Mouse (Mus musculus): ENCODE measurements around the gene Arrdc5.

Gene Arrdc5

GRCm38 (mm10) chr17:56300186-56300585 is at the start of gene Arrdc5:
Gene Arrdc5 (minus strand): TSS chr17:56300286.
- no peak for DNase-seq (ENCODE audit: low spot score in 2 of 2)

GRCm38 (mm10) chr17:56348586-56348985 is 48.5 kb upstream of the Arrdc5 start:
- no peak for DNase-seq (ENCODE audit: low spot score in 2 of 2)

- DNase-seq (ENCODE audit: low spot score in 2 of 2) = no peak
These were observed 48.0 kb upstream of the Arrdc5 start for GRCm38 (mm10) chr17:56348128-56348527.

- DNase-seq (ENCODE audit: low spot score in 2 of 2) = no peak
These were observed 45.3 kb upstream of the Arrdc5 start for GRCm38 (mm10) chr17:56345364-56345763.

GRCm38 (mm10) chr17:56343466-56343865 is 43.4 kb upstream of the Arrdc5 start:
- no peak for DNase-seq (ENCODE audit: low spot score in 2 of 2)

GRCm38 (mm10) chr17:56340717-56341116 is 40.6 kb upstream of the Arrdc5 start:
- no peak for DNase-seq (ENCODE audit: low spot score in 2 of 2)

GRCm38 (mm10) chr17:56338909-56339308 is 38.8 kb upstream of the Arrdc5 start:
- DNase-seq (ENCODE audit: low spot score in 2 of 2) = no peak

- DNase-seq (ENCODE audit: low spot score in 2 of 2) = no peak
These were observed 37.7 kb upstream of the Arrdc5 start for GRCm38 (mm10) chr17:56337791-56338190.

GRCm38 (mm10) chr17:56337190-56337589 is 37.1 kb upstream of the Arrdc5 start:
- peak in 1 of 2 experiments; percentile 52 for DNase-seq (ENCODE audit: low spot score in 2 of 2)

GRCm38 (mm10) chr17:56332987-56333386 is 32.9 kb upstream of the Arrdc5 start:
- DNase-seq (ENCODE audit: low spot score in 2 of 2) = no peak

GRCm38 (mm10) chr17:56331256-56331655 is 31.2 kb upstream of the Arrdc5 start:
- DNase-seq (ENCODE audit: low spot score in 2 of 2) = no peak

GRCm38 (mm10) chr17:56330345-56330744 is 30.3 kb upstream of the Arrdc5 start:
- DNase-seq (ENCODE audit: low spot score in 2 of 2) = no peak

- DNase-seq (ENCODE audit: low spot score in 2 of 2) = no peak
These were observed 29.2 kb upstream of the Arrdc5 start for GRCm38 (mm10) chr17:56329267-56329666.

- DNase-seq (ENCODE audit: low spot score in 2 of 2) = peak in 1 of 2 experiments; percentile 34
These were observed 26.4 kb upstream of the Arrdc5 start for GRCm38 (mm10) chr17:56326153-56327147.

GRCm38 (mm10) chr17:56325450-56326152 is 25.5 kb upstream of the Arrdc5 start, which contains the start of gene Kdm4b:
Gene Kdm4b (plus strand): TSS chr17:56326062.
- DNase-seq (ENCODE audit: low spot score in 2 of 2) = peak; percentile 99

GRCm38 (mm10) chr17:56324419-56324818 is 24.3 kb upstream of the Arrdc5 start:
- DNase-seq (ENCODE audit: low spot score in 2 of 2) = no peak

- no peak for DNase-seq (ENCODE audit: low spot score in 2 of 2)
These were observed 9.3 kb upstream of the Arrdc5 start for GRCm38 (mm10) chr17:56309191-56309945.

- DNase-seq (ENCODE audit: low spot score in 2 of 2) = no peak
These were observed 8.0 kb upstream of the Arrdc5 start for GRCm38 (mm10) chr17:56308088-56308487.

- DNase-seq (ENCODE audit: low spot score in 2 of 2) = no peak
These were observed 5.7 kb upstream of the Arrdc5 start for GRCm38 (mm10) chr17:56305826-56306225.

- DNase-seq (ENCODE audit: low spot score in 2 of 2) = no peak
These were observed 5.1 kb upstream of the Arrdc5 start for GRCm38 (mm10) chr17:56305156-56305555.

- DNase-seq (ENCODE audit: low spot score in 2 of 2) = no peak
These were observed 4.6 kb upstream of the Arrdc5 start for GRCm38 (mm10) chr17:56304718-56305117.

Measured in frontal cortex, postnatal 36 days (tissue).